10 mouse cellular contexts compared by ENCODE assay signal in genomic region chr12:78984035-78984432, GRCm38 (mm10). TPM values are rescaled to one million over a fixed set of nuclear protein-coding genes. Genes with fewer than 3 reads are reported as not detected.
A peak's percentile ranks its signal among the peaks of the same experiment; 100 is the strongest.
DNase-seq lines count a peak whose midpoint lies in the region; ATAC-seq and TF ChIP-seq lines count a peak whose summit lies in the region.
"Had no signal": no experiment of that assay in that cellular context is flagged by ENCODE, and none has a peak within 500 bp of the region (broad histone marks: within the 10 kb centered on the region; RNA-seq: fewer than 3 reads in every experiment).

No protein-coding gene starts in this region.

- intact Hi-C loops in heart, adult 2 months (cut with DNase I), result no loop called here
- intact Hi-C loops in gastrocnemius, postnatal 14 days (cut with DNase I; ENCODE audit: low total_unique reads), result no loop called here

- DNase-seq in heart, adult 2 months, result peak; percentile 60 to 72
- DNase-seq in heart, embryonic 10.5 days (ENCODE audit: low spot score), result no peak
- peak; percentile 92 for DNase-seq in brain, embryonic 14.5 days (ENCODE audit: low read depth)
- DNase-seq in gastrocnemius, postnatal 14 days, result peak; percentile 78
- DNase-seq in kidney, postnatal 36 days, result peak; percentile 82
- DNase-seq in retina, postnatal 7 days (ENCODE audit: low read depth, low spot score), result peak; percentile 86
- DNase-seq in spleen, adult 12 weeks (ENCODE audit: low spot score), result no peak
- DNase-seq: liver, embryonic 13.5 days had no signal

- no peak overlapping the region for H3K27ac ChIP-seq in heart, adult 2 months
- H3K27ac ChIP-seq in heart, embryonic 10.5 days, result no peak overlapping the region
- H3K27ac ChIP-seq: embryonic facial prominence, embryonic 12.5 days; liver, embryonic 13.5 days had no signal

- no peaks in the 10 kb centered on the region for H3K27me3 ChIP-seq in heart, adult 2 months (ENCODE audit: control insufficient read depth, insufficient read depth, low read length)
- peaks cover 4% of the 10 kb centered on the region; the same call in 1 of the 2 replicates for H3K27me3 ChIP-seq in heart, embryonic 10.5 days (ENCODE audit: insufficient read depth, poor library complexity, severe bottlenecking)
- H3K27me3 ChIP-seq: embryonic facial prominence, embryonic 12.5 days; liver, embryonic 13.5 days had no signal

- ATAC-seq in granulocyte monocyte progenitor cell, adult 5-6 weeks (replicated peaks; ENCODE audit: poor library complexity, severe bottlenecking), result no peak

- H3K4me1 ChIP-seq in heart, adult 2 months (ENCODE audit: control insufficient read depth, insufficient read depth, low read length), result peaks cover 10% of the 10 kb centered on the region
- no peaks in the 10 kb centered on the region for H3K4me1 ChIP-seq in heart, embryonic 10.5 days

- WGBS in heart, adult 2 months, result 17% methylated on average over 3 of the region's 3 CpGs
- 51% methylated on average over 3 of the region's 3 CpGs for WGBS in heart, embryonic 10.5 days

- TF ChIP-seq CTCF in heart, adult 2 months (IDR thresholded peaks at IDR 0.05), result no peak
- no peak for TF ChIP-seq CTCF in brain, embryonic 14.5 days (IDR thresholded peaks at IDR 0.05; ENCODE audit: borderline replicate concordance, extremely low read depth, insufficient read depth, insufficient read length)

- H3K79me2 ChIP-seq in heart, adult 2 months (replicated peaks; ENCODE audit: control insufficient read depth, insufficient read depth, low read length), result no peaks in the 10 kb centered on the region

- no peak for TF ChIP-seq EP300 in heart, adult 2 months (IDR thresholded peaks at IDR 0.05; ENCODE audit: insufficient read depth, low read depth, low read length)

- no peaks in the 10 kb centered on the region for H3K36me3 ChIP-seq in heart, adult 2 months (ENCODE audit: control insufficient read depth, insufficient read depth, low read length)
- H3K36me3 ChIP-seq in heart, embryonic 10.5 days, result no peaks in the 10 kb centered on the region
- H3K36me3 ChIP-seq: embryonic facial prominence, embryonic 12.5 days; liver, embryonic 13.5 days had no signal

- TF ChIP-seq POLR2A in heart, adult 2 months (IDR thresholded peaks at IDR 0.05; ENCODE audit: insufficient read depth, low read depth, low read length), result no peak
- TF ChIP-seq POLR2A in brain, embryonic 14.5 days (IDR thresholded peaks at IDR 0.05; ENCODE audit: borderline replicate concordance, extremely low read depth, insufficient read depth, insufficient read length, poor library complexity, severe bottlenecking), result no peak

- H3K9me3 ChIP-seq in heart, embryonic 10.5 days, result no peaks in the 10 kb centered on the region
- H3K9me3 ChIP-seq: embryonic facial prominence, embryonic 12.5 days; liver, embryonic 13.5 days had no signal

- no peak overlapping the region for H3K4me3 ChIP-seq in heart, adult 2 months
- no peak overlapping the region for H3K4me3 ChIP-seq in heart, embryonic 10.5 days
- H3K4me3 ChIP-seq: embryonic facial prominence, embryonic 12.5 days; liver, embryonic 13.5 days had no signal

- H3K9ac ChIP-seq in heart, adult 2 months (ENCODE audit: low read depth, low read length), result no peak overlapping the region
- H3K9ac ChIP-seq: embryonic facial prominence, embryonic 12.5 days; liver, embryonic 13.5 days had no signal

RNA-seq across cellular contexts. Expression of gene Tmem229b, which starts 23.4 kb away (rescaled TPM):
- total RNA-seq in heart, adult 2 months (2021), result 1 to 10 TPM; 3.2 to 3.3 TPM
- 4.2 and 9.8 TPM in 2 replicates for polyA plus RNA-seq in heart, adult 2 months (2012; rRNA removed)
- polyA plus RNA-seq in heart, embryonic 10.5 days (2016; fragmentation: Nextera tagmentation; extraction: Ambion mirVana), result 1.7 and 2.3 TPM in 2 replicates
- 72.6 and 93.2 TPM in 2 replicates for polyA plus RNA-seq in brain, embryonic 14.5 days (2012; rRNA removed)
- 10 to 100 TPM; 11.8 to 16.7 TPM for total RNA-seq in gastrocnemius, postnatal 14 days (2021)
- total RNA-seq in granulocyte monocyte progenitor cell, adult 5-6 weeks (2014; fragmentation: Nextera tagmentation), result 104 and 113 TPM in 2 replicates
- total RNA-seq in granulocyte monocyte progenitor cell, adult 5-6 weeks (2017), result 83.8 and 100 TPM in 2 replicates

RNA-seq across cellular contexts. Expression of gene Plekhh1, which starts 44.9 kb away (rescaled TPM):
- 1 to 10 TPM; 1.4 to 1.7 TPM for total RNA-seq in heart, adult 2 months (2021)
- polyA plus RNA-seq in heart, adult 2 months (2012; rRNA removed), result 1.8 and 2.8 TPM in 2 replicates
- 5.0 and 5.8 TPM in 2 replicates for polyA plus RNA-seq in heart, embryonic 10.5 days (2016; fragmentation: Nextera tagmentation; extraction: Ambion mirVana)
- 6.1 and 6.8 TPM in 2 replicates for polyA plus RNA-seq in brain, embryonic 14.5 days (2012; rRNA removed)
- 1 to 10 TPM; 2.2 to 2.5 TPM for total RNA-seq in gastrocnemius, postnatal 14 days (2021)
- 0.41 TPM in 1 of 2 replicates, not detected in the other for total RNA-seq in granulocyte monocyte progenitor cell, adult 5-6 weeks (2014; fragmentation: Nextera tagmentation)
- total RNA-seq in granulocyte monocyte progenitor cell, adult 5-6 weeks (2017), result 0.09 and 0.21 TPM in 2 replicates

Comparison
In these comparisons a context has a peak if more than half of its experiments do, and no peak if none do; other contexts are left out.
1. DNase-seq: peak in heart, adult 2 months (2 of 2), brain, embryonic 14.5 days (single experiment), gastrocnemius, postnatal 14 days (single experiment), kidney, postnatal 36 days (2 of 2) and retina, postnatal 7 days (single experiment); none in heart, embryonic 10.5 days (single experiment) and spleen, adult 12 weeks (single experiment).
2. RNA of gene Tmem229b, which starts 23.4 kb away (total RNA-seq): 83.8 to 113 TPM in granulocyte monocyte progenitor cell, adult 5-6 weeks; 11.8 to 16.7 TPM in gastrocnemius, postnatal 14 days and 3.2 to 3.3 TPM in heart, adult 2 months; every median in the first group is over 4 times any median in the second.